Mouse (Mus musculus) hindbrain, embryonic 16.5 days (tissue): ENCODE measurements at regions not wholly inside any gene's neighbourhood (a gene's known extent, or its start where the extent isn't known, plus 50 kb on each side); places are given as distances from the start of the nearest gene placed in this dataset.

Experiments used
- ATAC-seq: fragments of 200-750 bp; cut with Nextera tagmentation; 2 replicates; pipeline ENCODE4 v1.8.0; 2017; ENCODE audit warnings: moderate TSS enrichment, moderate library complexity
- H3K27ac ChIP-seq: fragments of 300-500 bp; sonication (generic); 2 replicates; pipeline ENCODE4 v1.5.1; 2014; ENCODE audit warnings: low read depth, mild to moderate bottlenecking, control low read depth, low read length, moderate library complexity
- H3K27me3 ChIP-seq: fragments of 300-500 bp; sonication (generic); replicated peaks from 2 replicates; pipeline ENCODE4 v1.6.1; 2014; ENCODE audit warnings: low read length; ENCODE audit not compliant: control insufficient read depth, insufficient read depth
- H3K36me3 ChIP-seq: fragments of 300-500 bp; sonication (generic); 2 replicates; pipeline ENCODE4 v1.6.1; 2014; ENCODE audit warnings: mild to moderate bottlenecking, low read length, moderate library complexity, mixed read lengths; ENCODE audit not compliant: control insufficient read depth, insufficient read depth
- H3K4me1 ChIP-seq: fragments of 300-500 bp; sonication (generic); 2 replicates; pipeline ENCODE4 v1.6.1; 2014; ENCODE audit warnings: low read depth, low read length; ENCODE audit not compliant: control insufficient read depth, insufficient read depth
- H3K4me2 ChIP-seq: fragments of 300-500 bp; sonication (generic); 2 replicates; pipeline ENCODE4 v1.6.1; 2014; ENCODE audit warnings: mild to moderate bottlenecking, low read length, control low read depth, moderate library complexity
- H3K4me3 ChIP-seq: fragments of 300-500 bp; sonication (generic); 2 replicates; pipeline ENCODE4 v1.5.1; 2014; ENCODE audit warnings: mild to moderate bottlenecking, low read length, control low read depth, moderate library complexity
- H3K9ac ChIP-seq: fragments of 300-500 bp; sonication (generic); 2 replicates; pipeline ENCODE4 v1.6.1; 2014; ENCODE audit warnings: low read depth, mild to moderate bottlenecking, control low read depth, low read length, moderate library complexity
- H3K9me3 ChIP-seq: fragments of 300-500 bp; sonication (generic); 2 replicates; pipeline ENCODE4 v1.6.1; 2014; ENCODE audit warnings: mild to moderate bottlenecking, low read length, moderate library complexity; ENCODE audit not compliant: control insufficient read depth
- WGBS: fragments of 180-500 bp; shearing (Covaris S2); extraction: QIAGEN DNeasy Blood & Tissue Kit; methylation state at CpG from one replicate; pipeline ENCODE4 v1.1.7; 2014; 5-methylcytosine and 5-hydroxymethylcytosine counted together

DNA sequence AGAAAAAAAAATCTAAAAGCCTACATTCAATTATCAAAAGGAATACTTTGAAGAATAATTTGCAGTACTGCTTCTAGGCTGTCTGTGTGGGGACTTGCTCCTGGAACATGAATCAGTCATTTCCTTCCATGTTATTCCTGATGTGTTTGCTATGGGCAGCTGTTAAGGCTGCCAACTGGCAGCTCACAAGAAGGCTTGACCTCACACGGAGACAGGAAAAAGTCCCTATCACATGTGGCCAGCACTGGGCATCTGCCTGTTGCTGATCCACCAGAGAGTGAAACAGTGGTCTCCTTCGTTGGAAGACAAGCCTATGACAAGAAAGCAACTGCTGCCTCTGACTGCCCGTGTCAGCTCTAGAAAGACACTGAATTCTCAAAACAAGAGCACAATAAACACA lies 140.6 kb downstream of the Trib2 start:
- WGBS, result 71% methylated on average over 3 of the region's 3 CpGs
- no peaks in the 10 kb centered on the region for H3K27me3 ChIP-seq
- no peak for ATAC-seq

DNA sequence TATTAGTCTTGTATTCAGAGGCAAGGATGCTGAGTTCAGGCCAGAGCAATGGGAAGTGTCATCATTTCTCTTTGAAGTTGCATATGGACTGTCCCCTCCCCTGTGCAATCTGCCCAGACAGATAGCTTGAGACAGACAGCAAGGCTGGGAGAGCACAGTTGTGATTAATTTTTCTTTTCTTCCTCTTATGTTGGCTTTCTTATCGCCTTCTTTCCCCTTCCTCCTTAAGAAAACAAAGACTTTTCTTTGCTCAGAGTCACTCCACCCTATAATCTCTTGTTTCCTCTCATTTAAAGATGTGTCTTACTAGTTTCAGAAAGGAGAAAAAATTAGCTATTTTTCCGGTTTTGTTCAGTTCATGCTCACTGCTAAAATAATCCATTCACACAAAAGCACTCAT lies 157.0 kb downstream of the Trib2 start:
- no peak overlapping the region for H3K9ac ChIP-seq
- no peak overlapping the region for H3K4me2 ChIP-seq
- no peaks in the 10 kb centered on the region for H3K27me3 ChIP-seq
- no peak for ATAC-seq
- H3K36me3 ChIP-seq, result no peaks in the 10 kb centered on the region
- no peak overlapping the region for H3K27ac ChIP-seq
- no peaks in the 10 kb centered on the region for H3K4me1 ChIP-seq
- H3K4me3 ChIP-seq, result no peak overlapping the region
- H3K9me3 ChIP-seq, result no peaks in the 10 kb centered on the region
- WGBS, result 80% methylated on average over 2 of the region's 2 CpGs

More for the DNA sequence above, 140.6 kb downstream of the Trib2 start:
- Histone ChIP-seq H3K4me2 (no peak overlapping the region), H3K9ac (no peak overlapping the region), H3K4me1 (no peaks in the 10 kb centered on the region), H3K4me3 (no peak overlapping the region), H3K36me3 (no peaks in the 10 kb centered on the region), H3K9me3 (no peaks in the 10 kb centered on the region), H3K27ac (no peak overlapping the region)

DNA sequence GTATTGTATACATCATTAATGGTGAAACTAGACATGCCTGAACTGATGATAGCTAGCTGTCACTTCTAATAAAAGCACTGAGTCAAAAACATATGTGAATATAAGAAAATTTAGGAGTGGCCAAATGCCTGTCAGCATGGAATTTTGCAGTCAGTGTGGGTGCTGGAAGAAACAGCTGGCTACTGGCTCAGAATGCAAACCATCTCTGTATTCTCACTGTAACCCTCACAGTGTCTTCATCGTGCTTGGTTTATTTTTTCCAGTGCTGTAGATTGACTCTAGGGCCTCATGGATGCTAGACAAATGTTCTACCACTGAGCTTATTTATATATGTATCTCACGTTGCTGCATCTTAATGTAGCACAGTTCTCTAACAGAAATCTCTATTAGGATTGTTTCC lies 157.4 kb downstream of the Trib2 start:
- no peak overlapping the region for H3K27ac ChIP-seq
- no peaks in the 10 kb centered on the region for H3K4me1 ChIP-seq
- no peak overlapping the region for H3K4me3 ChIP-seq
- WGBS, result 67% methylated on average over 2 of the region's 2 CpGs
- H3K9ac ChIP-seq, result no peak overlapping the region
- no peaks in the 10 kb centered on the region for H3K9me3 ChIP-seq
- no peaks in the 10 kb centered on the region for H3K27me3 ChIP-seq
- no peak for ATAC-seq
- no peaks in the 10 kb centered on the region for H3K36me3 ChIP-seq
- H3K4me2 ChIP-seq, result no peak overlapping the region

DNA sequence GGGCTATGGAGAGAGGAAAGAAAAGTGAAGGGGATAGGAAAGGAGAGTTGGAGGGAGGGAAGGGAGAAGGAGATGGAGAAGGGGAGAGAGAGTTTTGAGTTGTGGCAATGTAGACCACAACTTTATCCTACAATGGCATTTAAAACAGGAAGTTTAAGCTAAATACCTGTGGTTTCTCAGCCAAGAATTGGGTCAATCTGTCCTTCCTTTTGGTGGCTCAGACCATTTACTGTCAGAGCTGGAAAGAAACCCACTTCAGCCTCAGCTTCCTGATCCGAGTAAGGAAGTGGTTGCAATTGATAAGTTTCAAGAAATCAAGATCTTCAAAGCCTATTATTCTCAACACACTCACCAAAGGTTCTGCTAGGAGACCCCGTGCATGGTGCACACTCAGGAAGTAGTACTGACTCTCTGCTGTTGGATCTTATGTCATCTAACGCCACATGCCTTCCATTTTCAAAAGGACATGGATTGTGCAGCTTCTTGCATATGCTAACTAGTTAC lies 158.9 kb downstream of the Trib2 start:
- H3K36me3 ChIP-seq, result no peaks in the 10 kb centered on the region
- H3K9me3 ChIP-seq, result no peaks in the 10 kb centered on the region
- no peak overlapping the region for H3K9ac ChIP-seq
- H3K4me3 ChIP-seq, result no peak overlapping the region
- no peak for ATAC-seq
- H3K27me3 ChIP-seq, result no peaks in the 10 kb centered on the region
- no peak overlapping the region for H3K4me2 ChIP-seq
- no peaks in the 10 kb centered on the region for H3K4me1 ChIP-seq
- 84% methylated on average over 3 of the region's 3 CpGs for WGBS
- H3K27ac ChIP-seq, result no peak overlapping the region

DNA sequence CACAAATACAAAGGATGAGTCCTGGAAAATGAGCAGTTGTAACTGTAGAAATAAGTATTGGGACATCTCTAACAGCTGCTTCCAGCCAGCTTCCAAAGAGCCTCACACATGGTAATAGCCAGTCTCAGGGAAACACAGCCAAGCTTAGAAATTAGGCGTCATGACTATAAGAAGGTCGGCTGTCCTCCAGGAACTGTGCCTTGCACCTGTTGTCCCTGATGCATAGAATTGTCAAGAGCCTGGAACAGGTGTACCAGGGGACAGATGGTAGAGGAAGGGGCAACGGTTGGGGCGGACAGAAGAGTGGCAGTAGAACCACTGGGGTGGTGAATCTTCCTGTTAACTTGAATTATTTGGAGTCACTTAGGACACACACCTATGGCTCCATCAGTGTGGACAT lies 162.1 kb downstream of the Trib2 start:
- no peak for ATAC-seq
- no peak overlapping the region for H3K4me3 ChIP-seq
- WGBS, result 91% methylated on average over 4 of the region's 4 CpGs

DNA sequence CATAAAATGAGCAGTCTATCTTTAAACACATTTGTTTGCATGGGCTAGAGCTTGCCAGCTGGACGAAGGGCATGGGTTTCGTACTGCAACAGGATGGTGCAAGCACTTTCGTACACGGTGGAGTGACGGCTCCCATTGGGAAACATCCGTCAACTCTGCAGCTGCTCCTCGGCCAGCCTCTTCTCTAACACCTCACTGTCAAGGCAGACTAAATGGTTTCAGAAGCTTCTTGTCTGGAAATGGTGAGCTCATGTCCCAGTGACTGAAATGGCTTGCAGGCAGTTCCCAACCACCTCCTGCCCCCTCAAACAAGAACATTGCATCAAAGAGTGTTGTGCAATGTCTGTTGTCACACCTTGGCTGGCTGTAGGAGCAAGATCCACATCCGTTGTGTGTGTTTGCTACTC lies 163.4 kb downstream of the Trib2 start:
- H3K36me3 ChIP-seq, result no peaks in the 10 kb centered on the region
- H3K4me1 ChIP-seq, result no peaks in the 10 kb centered on the region
- no peaks in the 10 kb centered on the region for H3K27me3 ChIP-seq
- H3K4me3 ChIP-seq, result no peak overlapping the region
- ATAC-seq, result no peak
- WGBS, result 59% methylated on average over 8 of the region's 8 CpGs
- H3K9ac ChIP-seq, result no peak overlapping the region
- H3K9me3 ChIP-seq, result no peaks in the 10 kb centered on the region
- H3K27ac ChIP-seq, result no peak overlapping the region
- H3K4me2 ChIP-seq, result no peak overlapping the region

More for the DNA sequence above, 162.1 kb downstream of the Trib2 start:
- no peak overlapping the region for H3K4me2 ChIP-seq
- no peak overlapping the region for H3K9ac ChIP-seq
- no peaks in the 10 kb centered on the region for H3K36me3 ChIP-seq
- no peak overlapping the region for H3K27ac ChIP-seq
- no peaks in the 10 kb centered on the region for H3K9me3 ChIP-seq
- H3K4me1 ChIP-seq, result no peaks in the 10 kb centered on the region
- H3K27me3 ChIP-seq, result no peaks in the 10 kb centered on the region

DNA sequence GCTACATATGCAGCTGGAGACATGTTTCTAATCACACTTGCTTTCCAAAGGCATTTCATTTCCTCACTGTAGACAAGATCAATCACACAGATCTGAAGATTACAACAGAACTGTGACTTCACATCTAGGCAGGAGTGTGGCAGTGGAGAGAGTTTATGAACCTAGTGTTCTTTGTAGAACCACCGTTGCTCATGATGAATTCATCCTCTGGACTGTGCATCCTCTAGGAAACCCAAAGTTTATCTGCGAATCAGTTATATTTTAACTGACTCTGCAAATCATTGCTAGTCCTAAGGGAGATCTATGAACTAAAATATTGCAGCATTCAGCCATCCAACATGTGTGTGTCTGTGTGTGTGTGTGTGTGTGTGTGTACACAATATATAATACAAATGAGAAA lies 165.4 kb downstream of the Trib2 start:
- 95% methylated on average over 2 of the region's 2 CpGs for WGBS
- Histone ChIP-seq H3K4me1 (no peaks in the 10 kb centered on the region), H3K9ac (no peak overlapping the region), H3K9me3 (no peaks in the 10 kb centered on the region), H3K4me2 (no peak overlapping the region), H3K4me3 (no peak overlapping the region), H3K27ac (no peak overlapping the region), H3K36me3 (no peaks in the 10 kb centered on the region), H3K27me3 (no peaks in the 10 kb centered on the region)
- no peak for ATAC-seq

DNA sequence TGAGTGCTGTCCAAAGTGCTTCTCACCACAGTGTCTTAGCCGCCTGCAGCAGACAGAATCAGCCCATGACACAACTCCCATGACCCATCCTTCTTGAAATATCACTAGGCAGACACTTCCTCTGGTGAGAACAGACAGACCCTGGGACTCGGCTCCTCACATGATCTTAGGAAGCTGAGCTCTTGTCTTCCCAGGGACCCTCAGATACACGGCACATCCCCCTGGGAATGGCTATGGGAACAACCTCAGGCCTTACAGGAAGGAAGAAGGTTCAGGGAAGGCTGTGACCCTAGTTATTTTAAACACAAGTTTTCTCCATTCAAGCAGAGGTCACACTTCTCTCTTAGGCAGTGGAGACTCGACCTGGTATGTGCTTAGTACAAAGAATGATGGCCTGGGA lies 166.8 kb downstream of the Trib2 start:
- Histone ChIP-seq H3K27me3 (no peaks in the 10 kb centered on the region), H3K36me3 (no peaks in the 10 kb centered on the region), H3K4me2 (no peak overlapping the region), H3K4me1 (no peaks in the 10 kb centered on the region), H3K9ac (no peak overlapping the region), H3K9me3 (no peaks in the 10 kb centered on the region), H3K4me3 (no peak overlapping the region), H3K27ac (no peak overlapping the region)
- 83% methylated on average over 4 of the region's 4 CpGs for WGBS
- ATAC-seq, result no peak

DNA sequence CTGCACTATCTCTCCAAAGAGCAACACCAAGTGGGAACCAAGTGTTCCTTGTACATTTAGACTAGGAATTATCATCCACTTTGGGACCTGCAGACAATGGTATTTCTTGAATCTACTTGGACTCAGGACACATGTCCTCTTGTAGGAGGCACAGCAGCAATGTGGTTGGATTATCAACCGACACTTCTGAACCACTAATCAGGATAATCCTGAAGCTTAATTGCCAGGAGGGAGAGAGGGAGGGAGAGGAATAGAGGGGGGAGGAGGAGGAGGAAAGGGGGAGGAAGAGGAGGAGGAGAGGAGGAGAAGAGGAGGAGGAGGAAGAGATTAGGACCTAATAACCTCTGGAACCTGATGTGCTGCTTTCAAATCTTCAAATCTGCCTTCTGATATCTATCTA lies 167.5 kb downstream of the Trib2 start:
- H3K4me1 ChIP-seq, result no peaks in the 10 kb centered on the region
- no peaks in the 10 kb centered on the region for H3K36me3 ChIP-seq
- H3K27ac ChIP-seq, result no peak overlapping the region
- no peaks in the 10 kb centered on the region for H3K9me3 ChIP-seq
- ATAC-seq, result no peak
- WGBS, result 75% methylated on average over 1 of the region's 1 CpGs
- no peak overlapping the region for H3K4me2 ChIP-seq
- H3K9ac ChIP-seq, result no peak overlapping the region
- H3K27me3 ChIP-seq, result no peaks in the 10 kb centered on the region
- no peak overlapping the region for H3K4me3 ChIP-seq

DNA sequence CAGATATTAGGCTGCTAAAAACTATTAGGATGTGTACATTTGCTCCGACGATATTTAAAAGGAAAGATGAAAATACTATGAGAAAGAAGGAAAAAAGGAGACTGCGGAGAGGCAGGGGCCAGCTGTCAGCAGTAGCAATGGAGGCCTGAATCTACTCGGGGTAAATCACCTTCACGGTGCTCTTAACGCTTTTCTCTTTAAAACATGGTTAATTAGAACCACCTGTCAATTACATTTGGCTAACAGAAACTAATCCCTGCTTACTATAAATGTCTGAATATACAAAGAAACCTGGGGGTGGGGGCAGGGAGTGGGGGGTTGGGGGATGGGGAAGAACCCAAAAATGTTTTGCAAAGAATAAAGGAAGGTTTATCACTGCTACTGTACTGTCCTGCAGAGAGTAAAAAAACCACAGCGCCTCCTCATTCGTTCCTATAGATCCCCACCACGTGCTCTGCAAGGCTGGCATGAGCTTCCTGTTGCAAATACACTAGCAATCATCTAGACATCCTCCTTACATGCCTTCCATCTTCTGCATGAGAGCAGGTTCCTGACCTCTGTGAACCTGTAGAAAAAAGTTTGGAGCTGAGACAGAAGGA lies 172.5 kb downstream of the Trib2 start:
- no peak for ATAC-seq
- 66% methylated on average over 9 of the region's 9 CpGs for WGBS
- Histone ChIP-seq H3K27ac (no peak overlapping the region), H3K27me3 (no peaks in the 10 kb centered on the region), H3K4me3 (no peak overlapping the region), H3K4me1 (no peaks in the 10 kb centered on the region), H3K9ac (no peak overlapping the region), H3K4me2 (no peak overlapping the region), H3K9me3 (no peaks in the 10 kb centered on the region), H3K36me3 (no peaks in the 10 kb centered on the region)
